Mouse (Mus musculus): ENCODE data around the gene Adarb1.

Adarb1 gene

DNA sequence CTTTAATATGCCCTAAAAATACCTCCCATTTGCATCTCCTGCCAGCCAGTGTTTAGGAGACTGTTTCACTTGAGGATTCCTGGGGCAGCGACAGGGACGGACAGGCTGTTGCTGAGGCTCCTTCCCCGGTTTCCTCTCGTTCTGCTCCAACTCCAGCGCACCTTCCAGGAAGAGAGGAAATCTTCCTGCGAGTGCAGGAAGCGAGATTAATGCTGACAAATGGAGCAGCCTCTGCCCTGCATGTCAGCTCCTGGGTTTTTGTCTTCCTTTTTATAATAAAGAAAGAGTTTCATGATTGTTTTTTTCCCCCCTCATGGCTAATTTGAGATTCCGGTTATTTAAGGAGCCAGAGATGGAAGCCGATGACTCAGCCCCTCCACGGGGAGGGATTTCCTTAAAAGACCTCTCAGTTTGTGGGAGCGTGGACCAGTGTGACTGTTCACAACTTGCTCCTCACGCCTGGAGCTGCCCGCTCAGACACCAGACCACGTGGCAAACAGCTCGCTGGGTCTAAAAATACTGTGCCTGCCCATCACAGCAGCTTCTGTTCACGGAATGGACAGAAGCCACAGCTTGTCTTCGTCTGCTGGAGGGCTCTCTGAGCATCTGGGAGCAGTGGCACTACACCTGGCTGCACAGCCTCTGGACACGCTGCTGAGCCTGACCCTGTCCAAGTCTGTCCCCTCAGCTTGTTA lies 16.5 kb upstream of the Adarb1 start:
- peak; percentile 55 for DNase-seq (ENCODE audit: low spot score)

DNA sequence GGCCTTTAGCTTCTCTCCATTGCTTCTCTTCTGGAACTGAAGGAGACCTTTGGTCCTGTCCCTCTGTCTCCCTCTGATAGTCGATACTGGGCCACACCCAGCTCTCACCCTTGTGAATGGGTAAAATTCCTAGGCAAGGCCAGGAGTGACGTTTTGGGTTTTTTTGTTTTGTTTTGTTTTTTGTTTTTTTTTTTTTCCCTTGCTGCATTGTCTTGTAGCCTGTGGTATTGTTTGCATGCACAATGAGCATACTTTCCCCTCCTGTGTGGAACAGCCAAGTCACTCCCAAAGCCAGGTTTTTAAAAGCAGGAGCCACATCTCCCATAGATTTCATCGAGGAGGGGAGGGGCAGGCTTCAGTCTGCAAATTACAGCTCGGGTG lies 16.0 kb upstream of the Adarb1 start:
- DNase-seq (ENCODE audit: low spot score) = no peak

GRCm38 (mm10) chr10:77430771-77431170 lies 12.7 kb upstream of the Adarb1 start:
- no peak for DNase-seq (ENCODE audit: low spot score)

DNA sequence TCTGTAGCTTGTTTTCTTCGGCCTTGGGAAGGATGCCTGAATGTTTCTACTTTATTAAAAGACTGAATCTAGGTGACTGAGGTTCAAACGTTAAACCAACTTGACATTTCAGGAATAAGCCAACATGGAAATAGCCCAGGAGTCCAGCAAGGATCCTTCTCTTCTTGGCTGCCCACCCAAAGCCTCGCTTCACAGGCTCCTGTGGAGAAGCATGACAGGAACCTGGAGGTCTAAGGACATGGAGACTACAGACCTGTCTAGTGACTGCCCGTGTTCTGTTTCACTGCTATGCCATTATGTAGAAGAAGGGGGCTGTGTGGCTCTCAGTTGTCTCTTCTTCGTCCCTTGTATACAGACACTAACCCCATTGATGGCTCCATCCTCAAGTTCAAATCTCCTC lies 11.9 kb upstream of the Adarb1 start:
- no peak for DNase-seq (ENCODE audit: low spot score)

DNA sequence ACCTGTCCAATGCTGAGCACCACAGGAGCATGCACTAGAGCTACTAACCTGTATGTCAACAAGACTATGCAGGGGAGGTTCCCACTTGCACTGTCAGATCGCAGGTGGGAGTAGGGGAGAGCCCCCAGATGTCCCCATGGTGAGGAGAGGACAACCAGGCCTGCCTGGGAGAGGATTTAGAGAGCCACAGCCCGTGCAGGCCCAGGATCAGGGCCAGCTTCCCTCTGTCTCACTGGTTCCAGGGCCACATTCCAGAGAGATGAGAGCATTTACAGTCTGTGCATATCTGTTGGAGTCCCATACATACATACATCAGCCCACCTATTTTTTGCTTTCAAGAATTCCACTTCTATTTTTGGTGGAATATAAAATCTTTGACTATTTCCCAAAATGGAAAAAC lies 9.5 kb upstream of the Adarb1 start:
- no peak for DNase-seq (ENCODE audit: low spot score)

- DNase-seq (ENCODE audit: low spot score) = no peak
Measured at GRCm38 (mm10) chr10:77420190-77420589, 2.1 kb upstream of the Adarb1 start.

GRCm38 (mm10) chr10:77417240-77418102 lies 599 bp downstream of the Adarb1 start:
- DNase-seq (ENCODE audit: low spot score) = peak; percentile 15

DNA sequence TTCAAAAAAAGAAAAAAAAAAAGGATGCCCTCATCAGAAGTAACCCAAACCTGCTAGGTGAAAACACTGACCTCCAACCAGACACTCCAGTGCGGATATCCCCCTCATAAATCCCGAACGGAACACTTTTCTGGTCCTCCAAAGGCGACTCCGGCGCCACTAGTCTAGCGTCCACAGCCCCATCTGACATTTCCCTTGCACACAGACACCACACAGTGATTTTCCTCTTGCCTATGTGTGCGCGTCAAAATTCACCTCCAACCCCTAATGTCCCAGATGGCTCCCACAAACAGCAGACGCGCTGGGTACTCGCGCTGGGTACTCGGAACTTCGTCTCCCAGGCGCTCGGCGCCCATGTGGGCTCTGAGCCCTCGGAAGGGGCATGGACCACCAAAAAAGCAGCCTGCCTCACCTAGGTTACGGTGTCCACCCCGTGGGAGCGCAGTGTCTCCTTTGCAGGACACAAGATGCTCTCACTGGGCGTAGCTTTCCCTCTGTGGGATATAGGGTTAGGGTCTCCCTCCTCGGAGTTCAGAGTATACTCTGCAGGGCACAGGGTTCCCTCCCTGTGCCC lies 1.3 kb downstream of the Adarb1 start:
- DNase-seq (ENCODE audit: low spot score) = no peak

DNA sequence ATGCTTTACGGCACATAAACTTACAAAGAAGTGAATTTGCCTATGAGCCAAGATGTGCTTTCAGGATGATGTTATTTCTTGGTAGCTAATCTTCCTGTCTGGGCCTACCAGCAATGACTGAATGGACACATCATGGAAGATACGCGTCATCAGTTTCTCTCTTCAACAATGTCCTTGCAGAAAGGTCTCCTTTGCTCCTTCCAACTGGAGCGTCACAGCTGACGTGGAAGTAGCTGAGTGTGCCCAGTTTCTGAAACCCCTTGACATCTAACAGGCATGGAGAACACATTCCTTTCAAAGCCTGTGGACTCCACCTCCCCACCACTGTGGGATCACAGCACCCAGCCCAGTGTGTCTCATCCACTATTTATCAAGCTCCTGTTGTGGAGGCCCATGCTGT lies 2.2 kb downstream of the Adarb1 start:
- DNase-seq (ENCODE audit: low spot score) = peak; percentile 12

- DNase-seq (ENCODE audit: low spot score) = no peak
Measured at GRCm38 (mm10) chr10:77413791-77414190, 4.3 kb downstream of the Adarb1 start.

- no peak for DNase-seq (ENCODE audit: low spot score)
Measured at GRCm38 (mm10) chr10:77409154-77409553, 8.9 kb downstream of the Adarb1 start.

DNA sequence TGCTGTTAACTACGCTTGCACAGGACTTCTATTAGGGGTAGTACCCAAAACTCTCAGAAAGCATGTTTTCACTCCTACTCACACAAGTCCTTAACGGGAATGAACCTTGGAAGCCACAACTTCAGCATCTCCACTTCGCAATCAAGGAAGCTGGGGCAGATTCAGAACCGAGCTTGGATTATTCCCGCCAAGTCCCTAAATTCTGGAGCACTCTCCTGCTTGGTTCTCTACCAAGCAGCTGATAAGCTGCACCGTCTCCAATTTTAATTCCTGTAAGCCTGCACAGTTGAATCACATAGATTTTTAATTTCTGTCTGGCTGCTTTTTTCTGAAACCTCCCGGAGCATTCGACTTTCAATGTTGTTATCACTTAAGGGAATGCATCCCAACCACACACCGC lies 9.8 kb downstream of the Adarb1 start:
- DNase-seq (ENCODE audit: low spot score) = no peak

DNA sequence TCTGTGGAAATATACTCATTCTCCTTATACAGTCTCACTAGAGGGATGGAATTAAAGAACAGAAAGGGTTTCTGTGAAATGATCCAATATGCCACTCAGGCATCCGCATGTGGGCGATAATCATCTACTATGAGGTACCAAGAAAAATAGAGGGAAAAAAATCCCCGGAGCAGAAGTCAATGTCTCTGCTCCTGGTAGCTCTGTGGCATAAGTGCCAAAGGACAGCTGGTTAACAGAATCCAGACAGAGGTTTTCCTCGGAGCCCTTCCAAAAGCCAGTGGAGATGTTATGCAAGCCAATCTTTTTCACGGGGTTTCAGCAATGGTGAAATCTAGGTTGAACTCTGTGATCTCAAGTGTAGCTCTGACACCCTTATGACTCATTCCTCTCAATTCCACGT lies 11.6 kb downstream of the Adarb1 start:
- no peak for DNase-seq (ENCODE audit: low spot score)

DNA sequence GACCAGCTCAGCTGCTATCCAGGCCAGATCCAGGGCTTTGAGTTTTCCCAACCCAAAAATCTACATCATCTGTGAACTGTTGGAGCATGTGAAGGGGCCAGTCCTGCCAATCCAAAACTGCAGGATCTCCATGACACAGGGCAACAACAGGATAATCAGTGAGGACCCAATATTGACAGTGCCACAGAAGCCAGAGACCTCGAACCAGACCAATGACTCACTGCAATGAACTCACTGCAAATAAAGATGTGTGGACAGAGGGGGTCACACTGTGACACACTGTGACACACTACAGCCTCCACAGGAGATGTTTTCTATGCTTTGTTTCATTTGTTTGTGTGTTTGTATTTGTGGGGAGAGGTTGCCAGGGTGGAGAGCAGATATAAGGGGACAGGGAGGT lies 15.6 kb downstream of the Adarb1 start:
- no peak for DNase-seq (ENCODE audit: low spot score)

GRCm38 (mm10) chr10:77401039-77401438 lies 17.0 kb downstream of the Adarb1 start:
- DNase-seq (ENCODE audit: low spot score) = no peak

DNA sequence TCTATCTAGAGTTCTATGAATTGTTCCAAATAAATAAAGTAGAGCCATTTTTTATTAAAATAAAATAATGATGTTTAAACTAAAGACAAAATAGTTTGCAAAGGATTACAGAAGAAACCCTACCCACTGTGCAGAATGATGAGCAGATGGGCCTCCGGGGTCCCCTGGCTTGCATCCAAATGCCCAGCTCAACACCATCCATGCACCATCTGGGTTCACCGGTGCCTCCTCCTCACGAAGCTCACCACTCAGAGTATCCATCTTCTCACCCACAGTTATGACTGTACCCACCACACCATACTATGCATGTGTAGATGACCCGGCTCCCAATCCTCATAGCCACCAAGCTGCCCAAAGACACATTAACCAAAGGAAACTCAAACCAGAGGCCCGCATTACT lies 18.1 kb downstream of the Adarb1 start:
- no peak for DNase-seq (ENCODE audit: low spot score)

DNA sequence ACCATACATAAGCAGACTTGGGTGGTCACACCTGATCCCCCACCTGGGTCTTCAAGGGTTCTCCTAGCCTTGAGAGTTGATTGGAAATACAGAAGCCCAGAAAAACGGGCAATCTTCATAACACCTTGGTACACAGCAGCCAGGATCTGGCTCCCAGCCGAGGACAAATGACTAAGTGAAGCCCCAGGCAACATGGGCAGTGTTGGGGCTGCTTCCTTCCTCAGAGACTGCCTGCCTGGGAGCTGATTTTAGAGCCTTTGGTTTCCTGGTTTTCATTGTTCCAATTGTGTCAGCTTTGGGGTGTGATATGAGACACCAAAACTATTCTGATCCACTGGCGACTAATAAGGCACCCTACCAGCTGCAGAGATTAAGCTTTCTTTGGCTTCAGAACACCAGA lies 20.0 kb downstream of the Adarb1 start:
- DNase-seq (ENCODE audit: low spot score) = peak; percentile 9

DNA sequence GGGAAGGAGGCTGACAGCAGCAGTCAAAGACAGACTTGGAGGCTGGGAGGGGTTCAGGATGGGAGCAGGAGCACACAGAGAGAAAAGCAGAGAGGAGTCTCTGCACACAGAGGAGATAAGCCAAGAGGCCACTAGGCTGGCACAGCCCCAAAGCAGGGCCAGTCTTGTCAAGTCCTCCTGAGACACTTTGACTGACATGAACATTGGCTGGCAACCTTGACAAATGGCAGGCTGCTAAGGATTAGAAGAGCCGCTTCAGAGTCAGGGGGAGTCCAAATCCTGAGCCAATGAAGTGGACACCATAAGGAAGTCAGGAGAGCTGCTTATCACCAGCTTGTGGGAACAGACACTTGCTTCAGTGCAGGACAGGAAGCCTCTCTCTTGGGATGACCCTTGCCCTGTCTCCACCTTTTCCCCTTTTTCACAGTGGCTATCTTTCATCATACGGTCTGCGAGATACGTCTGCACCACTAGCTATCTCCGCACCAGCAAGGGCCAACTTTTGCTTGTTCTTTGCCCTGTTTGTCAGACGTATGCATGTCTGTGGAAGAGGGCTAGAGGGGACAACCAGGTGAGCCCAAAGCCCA lies 20.9 kb downstream of the Adarb1 start:
- DNase-seq (ENCODE audit: low spot score) = no peak

DNA sequence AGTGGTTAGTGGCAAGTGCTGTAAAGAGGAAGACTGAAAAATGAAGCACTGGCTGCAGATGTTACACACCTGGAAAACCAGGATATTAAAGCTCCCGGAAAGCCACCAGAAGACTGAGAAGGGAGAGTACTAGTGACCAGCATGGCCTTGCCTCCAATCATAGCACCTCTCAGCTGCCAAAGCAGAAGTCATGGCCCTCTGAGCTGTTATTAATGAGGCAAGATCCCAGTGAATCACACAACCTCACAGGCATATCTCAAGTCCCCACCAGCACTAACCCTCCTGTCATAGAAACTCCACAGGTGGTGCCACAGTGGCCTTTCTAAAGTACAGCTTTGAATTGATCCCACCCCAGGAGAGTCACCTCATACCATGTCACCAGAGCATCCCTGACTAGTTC lies 22.1 kb downstream of the Adarb1 start:
- DNase-seq (ENCODE audit: low spot score) = no peak

DNA sequence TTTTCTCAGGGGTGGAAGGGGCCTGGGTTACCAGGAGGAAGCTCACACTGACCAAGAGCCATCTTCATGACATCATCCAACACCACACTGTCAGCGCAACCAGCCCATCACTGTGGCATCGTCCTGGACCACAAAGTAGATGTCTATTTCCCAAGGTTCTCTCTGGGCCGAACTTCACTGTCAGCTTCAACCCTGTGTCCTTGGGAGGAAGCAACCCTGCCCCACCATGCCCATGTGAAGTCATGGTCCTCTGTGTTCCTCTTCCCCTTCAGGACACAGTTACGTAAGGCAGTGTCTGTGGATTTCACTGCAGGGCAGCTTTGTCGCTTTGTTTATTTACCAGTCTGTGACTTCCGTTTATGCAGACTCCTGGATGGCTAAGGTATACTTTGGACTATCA lies 27.0 kb downstream of the Adarb1 start:
- DNase-seq (ENCODE audit: low spot score) = no peak

- no peak for DNase-seq (ENCODE audit: low spot score)
Measured at GRCm38 (mm10) chr10:77387558-77387957, 30.5 kb downstream of the Adarb1 start.

DNA sequence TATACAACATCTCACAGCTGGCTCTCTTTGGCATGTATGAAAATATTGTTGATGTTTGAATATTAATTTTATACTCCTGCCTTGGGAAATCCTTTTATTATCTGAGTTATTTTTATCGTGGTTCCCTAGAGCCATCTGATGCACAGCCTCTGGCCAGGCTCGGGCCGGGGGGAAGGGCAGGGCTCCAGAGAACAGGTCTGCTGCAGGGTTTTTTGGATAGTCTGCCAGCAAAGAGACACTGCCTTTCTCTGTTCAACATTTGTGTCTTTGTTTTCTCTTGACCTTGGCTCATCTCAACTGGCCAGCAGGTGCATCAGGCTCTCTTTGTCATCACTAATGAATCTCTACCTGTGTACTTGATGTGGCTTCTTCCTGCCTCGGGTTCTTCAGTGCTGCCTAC lies 32.3 kb downstream of the Adarb1 start:
- no peak for DNase-seq (ENCODE audit: low spot score)

- no peak for DNase-seq (ENCODE audit: low spot score)
Measured at GRCm38 (mm10) chr10:77383045-77383444, 35.0 kb downstream of the Adarb1 start.

Measured in urinary bladder, postnatal 14 days (tissue).